Mouse (Mus musculus) 416B (cell line): ENCODE data around the gene Frrs1.

Source experiments
- DNase-seq: peaks from one replicate; pipeline ENCODE4 v3.0.0; 2011; ENCODE audit warnings: low read depth

Frrs1 gene

GRCm38 (mm10) chr3:116848099-116848498 lies 11.2 kb upstream of the Frrs1 start:
- DNase-seq: peak; percentile 66

GRCm38 (mm10) chr3:116848936-116849335 lies 10.3 kb upstream of the Frrs1 start:
- DNase-seq: peak; percentile 47

GRCm38 (mm10) chr3:116850376-116850775 lies 8.9 kb upstream of the Frrs1 start:
- DNase-seq: no peak

GRCm38 (mm10) chr3:116852421-116852820 lies 6.8 kb upstream of the Frrs1 start:
- no peak for DNase-seq

GRCm38 (mm10) chr3:116857611-116858010 lies 1.7 kb upstream of the Frrs1 start:
- DNase-seq: no peak

GRCm38 (mm10) chr3:116859752-116860151 lies 488 bp downstream of the Frrs1 start:
- DNase-seq: no peak

GRCm38 (mm10) chr3:116860333-116861222 lies 1.3 kb downstream of the Frrs1 start:
- DNase-seq: peak; percentile 87

- peak; percentile 66 for DNase-seq
Measured at GRCm38 (mm10) chr3:116861223-116861539, 1.9 kb downstream of the Frrs1 start.

GRCm38 (mm10) chr3:116861540-116862067 lies 2.3 kb downstream of the Frrs1 start:
- DNase-seq: peak; percentile 89

- peak; percentile 49 for DNase-seq
Measured at GRCm38 (mm10) chr3:116862621-116863020, 3.4 kb downstream of the Frrs1 start.

GRCm38 (mm10) chr3:116864421-116864820 lies 5.2 kb downstream of the Frrs1 start:
- DNase-seq: peak; percentile 34

- DNase-seq: peak; percentile 93
Measured at GRCm38 (mm10) chr3:116865199-116865636, 6.0 kb downstream of the Frrs1 start.

- no peak for DNase-seq
Measured at GRCm38 (mm10) chr3:116870372-116870771, 11.1 kb downstream of the Frrs1 start.

GRCm38 (mm10) chr3:116882221-116882960 lies 23.1 kb downstream of the Frrs1 start:
- no peak for DNase-seq

- DNase-seq: no peak
Measured at GRCm38 (mm10) chr3:116884941-116885340, 25.7 kb downstream of the Frrs1 start.

- no peak for DNase-seq
Measured at GRCm38 (mm10) chr3:116889358-116889757, 30.1 kb downstream of the Frrs1 start.

- DNase-seq: no peak
Measured at GRCm38 (mm10) chr3:116890576-116890975, 31.3 kb downstream of the Frrs1 start.

GRCm38 (mm10) chr3:116891436-116892205 lies 32.4 kb downstream of the Frrs1 start:
- DNase-seq: no peak

GRCm38 (mm10) chr3:116892206-116892563 lies 32.9 kb downstream of the Frrs1 start:
- DNase-seq: no peak

- DNase-seq: peak; percentile 26
Measured at GRCm38 (mm10) chr3:116892872-116893271, 33.6 kb downstream of the Frrs1 start.

- DNase-seq: peak; percentile 61
Measured at GRCm38 (mm10) chr3:116904158-116904557, 44.9 kb downstream of the Frrs1 start.

- no peak for DNase-seq
Measured at GRCm38 (mm10) chr3:116905898-116906297, 46.6 kb downstream of the Frrs1 start.
